Mouse (Mus musculus) lung, adult 2 months (tissue): ENCODE measurements around the gene Gm21789. TPM values are rescaled to one million over a fixed set of nuclear protein-coding genes. Genes with fewer than 3 reads are reported as not detected.
"Not testable (repeated sequence)": the region's sequence is repeated elsewhere in the genome, so short reads cannot be mapped to it uniquely, and the experiment has no call there.

Experiments used
- DNase-seq: peaks from one replicate; pipeline ENCODE4 v3.0.0; 2022
- H3K4me1 ChIP-seq: fragments of 200-500 bp; 2 replicates; pipeline ENCODE4 v1.6.1; 2011; ENCODE audit warnings: low read length; ENCODE audit not compliant: control insufficient read depth, insufficient read depth
- H3K4me3 ChIP-seq: fragments of 200-500 bp; replicated peaks from 2 replicates; pipeline ENCODE3; 2011; ENCODE audit warnings: low read depth, mild to moderate bottlenecking, control low read depth, low read length; ENCODE audit errors: extremely low read depth
- WGBS: fragments of 180-500 bp; shearing (Covaris S2); methylation state at CpG from one replicate; pipeline ENCODE4 v1.1.7; 2018; 5-methylcytosine and 5-hydroxymethylcytosine counted together
- polyA plus RNA-seq: library from polyadenylated mRNA; depleted of rRNA; stranded (reverse); fragments of >200 nt; gene quantifications from 2 replicates; pipeline ENCODE4 v1.2.3, GENCODE M21; 2012; rRNA removed

The Gm21789 gene
- polyA plus RNA-seq = not detected in 2 replicates

DNA sequence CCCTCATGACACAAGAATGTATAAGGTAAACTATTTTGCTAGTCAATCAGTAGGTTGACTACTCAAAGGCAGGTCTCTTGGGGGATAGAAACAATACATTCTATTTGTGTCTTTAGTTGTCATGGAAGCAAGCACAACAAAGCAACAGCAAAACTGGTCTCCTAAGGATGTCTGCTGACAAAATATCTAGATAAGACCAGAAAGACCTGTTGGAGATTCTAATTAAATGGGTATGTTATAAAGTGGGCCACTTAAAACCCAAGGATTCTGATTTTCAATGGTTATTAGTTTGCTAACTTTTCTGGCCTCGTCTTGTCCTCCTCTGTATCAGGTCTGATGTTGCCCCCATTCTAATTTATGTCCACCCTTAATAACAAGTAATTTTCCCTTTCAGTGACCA, at the start of gene Gm21789:
Gene Gm21789, plus strand, starts transcription at position 301 of the 400 bp plus-strand sequence.
- DNase-seq, H3K4me3 ChIP-seq, H3K4me1 ChIP-seq: not testable (repeated sequence)
- no CpG with 5 or more reads among the region's 1 CpGs for WGBS

DNA sequence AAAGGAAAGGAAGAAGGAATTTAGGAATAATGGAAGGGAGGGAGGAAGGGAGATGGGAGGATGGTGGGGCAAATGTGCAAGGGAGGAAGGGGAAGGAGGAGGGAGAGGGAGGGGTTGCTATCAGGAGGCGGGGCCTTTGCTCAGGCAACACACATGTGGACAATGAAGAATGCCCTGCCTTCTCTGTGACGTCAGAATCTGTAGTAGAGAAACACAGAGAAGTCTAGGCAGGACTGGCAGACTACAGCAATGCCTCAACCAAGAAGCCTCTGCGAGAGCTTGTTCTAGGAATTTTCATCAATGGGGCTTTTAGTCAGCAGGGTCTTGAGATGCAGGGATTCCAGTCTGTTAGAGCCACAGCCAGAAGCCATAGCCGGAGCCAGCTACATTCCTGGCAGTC, 47.2 kb upstream of the Gm21789 start, which contains the start of gene Btbd35f30:
Gene Btbd35f30, plus strand, starts transcription at position 301 of the 400 bp plus-strand sequence.
- WGBS = no CpG with 5 or more reads among the region's 4 CpGs
- DNase-seq, H3K4me1 ChIP-seq, H3K4me3 ChIP-seq: not testable (repeated sequence)

DNA sequence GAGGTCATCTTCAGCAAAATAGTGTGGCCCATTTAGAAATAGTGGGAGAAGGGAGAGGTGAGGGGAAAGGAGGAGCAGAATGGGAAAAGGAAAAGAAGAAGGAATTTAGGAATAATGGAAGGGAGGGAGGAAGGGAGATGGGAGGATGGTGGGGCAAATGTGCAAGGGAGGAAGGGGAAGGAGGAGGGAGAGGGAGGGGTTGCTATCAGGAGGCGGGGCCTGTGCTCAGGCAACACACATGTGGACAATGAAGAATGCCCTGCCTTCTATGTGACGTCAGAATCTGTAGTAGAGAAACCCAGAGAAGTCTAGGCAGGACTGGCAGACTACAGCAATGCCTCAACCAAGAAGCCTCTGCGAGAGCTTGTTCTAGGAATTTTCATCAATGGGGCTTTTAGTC, 32.0 kb downstream of the Gm21789 start, which contains the start of gene Btbd35f5:
Gene Btbd35f5, plus strand, starts transcription at position 301 of the 400 bp plus-strand sequence.
- no CpG with 5 or more reads among the region's 3 CpGs for WGBS

More for the DNA sequence above, 32.0 kb downstream of the Gm21789 start, which contains the start of gene Btbd35f5:
- not testable (repeated sequence) for DNase-seq, H3K4me1 ChIP-seq, H3K4me3 ChIP-seq

Other genes starting within 250 kb of the Gm21789 start
- not detected in 2 replicates for gene Btbd35f21, start 215.7 kb upstream of the Gm21789 start, polyA plus RNA-seq
- gene Btbd35f30, start 47.1 kb upstream of the Gm21789 start, polyA plus RNA-seq = not detected in 2 replicates
- gene Btbd35f5, start 32.1 kb downstream of the Gm21789 start, polyA plus RNA-seq = not detected in 2 replicates